Mouse (Mus musculus) forebrain, embryonic 11.5 days (tissue): ENCODE measurements around the gene Nr4a2. TPM values are rescaled to one million over a fixed set of nuclear protein-coding genes. Genes with fewer than 3 reads are reported as not detected.

Source experiments
- ATAC-seq: fragments of 200-750 bp; cut with Nextera tagmentation; replicated peaks from 2 replicates; pipeline ENCODE4 v1.8.0; 2017; ENCODE audit warnings: moderate TSS enrichment; ENCODE audit not compliant: low FRiP score
- DNase-seq: peaks from one replicate; pipeline ENCODE4 v3.0.0-alpha.2; 2017; ENCODE audit warnings: low spot score
- H3K27ac ChIP-seq: fragments of 300-500 bp; sonication (generic); 2 replicates; pipeline ENCODE4 v1.5.1; 2014; ENCODE audit warnings: low read depth, low read length
- H3K27me3 ChIP-seq: fragments of 300-500 bp; sonication (generic); 2 replicates; pipeline ENCODE4 v1.6.1; 2014; ENCODE audit warnings: mild to moderate bottlenecking, low read length, mixed read lengths; ENCODE audit not compliant: control insufficient read depth, insufficient read depth
- H3K36me3 ChIP-seq: fragments of 300-500 bp; sonication (generic); 2 replicates; pipeline ENCODE4 v1.6.1; 2014; ENCODE audit warnings: mild to moderate bottlenecking, low read length, moderate library complexity, mixed read lengths; ENCODE audit not compliant: control insufficient read depth, insufficient read depth
- H3K4me1 ChIP-seq: fragments of 300-500 bp; sonication (generic); replicated peaks from 2 replicates; pipeline ENCODE4 v1.6.1; 2014; ENCODE audit warnings: low read length, mixed read lengths; ENCODE audit not compliant: control insufficient read depth, insufficient read depth
- H3K4me2 ChIP-seq: fragments of 300-500 bp; sonication (generic); 2 replicates; pipeline ENCODE4 v1.6.1; 2014; ENCODE audit warnings: low read depth, mild to moderate bottlenecking, low read length, moderate library complexity, mixed read lengths; ENCODE audit not compliant: severe bottlenecking
- H3K4me3 ChIP-seq: fragments of 300-500 bp; sonication (generic); 2 replicates; pipeline ENCODE4 v1.5.1; 2014; ENCODE audit warnings: low read depth, low read length
- H3K9ac ChIP-seq: fragments of 300-500 bp; sonication (generic); 2 replicates; pipeline ENCODE4 v1.6.1; 2014; ENCODE audit warnings: low read length
- H3K9me3 ChIP-seq: fragments of 300-500 bp; sonication (generic); 2 replicates; pipeline ENCODE4 v1.6.1; 2016; ENCODE audit warnings: low read length, mixed read lengths; ENCODE audit not compliant: control insufficient read depth
- WGBS: fragments of 180-500 bp; shearing (Covaris S2); extraction: QIAGEN DNeasy Blood & Tissue Kit; methylation state at CpG from one replicate; pipeline ENCODE4 v1.1.7; 2014; 5-methylcytosine and 5-hydroxymethylcytosine counted together
- polyA plus RNA-seq: library from polyadenylated mRNA; unstranded; fragments of >200 nt; fragmentation: Nextera tagmentation; extraction: Ambion mirVana; gene quantifications from 2 replicates; pipeline ENCODE4 v1.2.1, GENCODE M21; 2014

Gene Nr4a2
- 14.9 and 15.7 TPM in 2 replicates for polyA plus RNA-seq

- H3K27ac ChIP-seq = peak within 1 kb of the TSS; percentile 80
- peak; percentile 95 for ATAC-seq
- H3K4me1 ChIP-seq = 0 out of 2 replicates have a peak, but pooled peaks cover 3% of the 10 kb centered on the region
- 7% methylated on average over 58 of the region's 69 CpGs for WGBS
- peak within 1 kb of the TSS; percentile 98 for H3K9ac ChIP-seq
- no peaks in the 10 kb centered on the region for H3K27me3 ChIP-seq
- no peaks in the 10 kb centered on the region for H3K9me3 ChIP-seq
- peak; percentile 90 for DNase-seq
- peak within 1 kb of the TSS; percentile 95 for H3K4me3 ChIP-seq
- H3K36me3 ChIP-seq = no peaks in the 10 kb centered on the region
- H3K4me2 ChIP-seq = peak within 1 kb of the TSS; percentile 77
Observed at GRCm38 (mm10) chr2:57123991-57124840, at the start of gene Nr4a2. Gene Nr4a2, minus strand, starts transcription at chr2:57124003.

GRCm38 (mm10) chr2:57165416-57165815 is 41.6 kb upstream of the Nr4a2 start:
- no peak for ATAC-seq
- H3K4me1 ChIP-seq = no peaks in the 10 kb centered on the region
- H3K27ac ChIP-seq = no peak overlapping the region
- H3K4me2 ChIP-seq = no peak overlapping the region
- H3K9ac ChIP-seq = no peak overlapping the region
- H3K36me3 ChIP-seq = no peaks in the 10 kb centered on the region
- 92% methylated on average over 1 of the region's 1 CpGs for WGBS
- DNase-seq = no peak
- no peaks in the 10 kb centered on the region for H3K27me3 ChIP-seq
- H3K4me3 ChIP-seq = no peak overlapping the region
- no peaks in the 10 kb centered on the region for H3K9me3 ChIP-seq

- Histone ChIP-seq H3K27ac (no peak overlapping the region), H3K4me3 (no peak overlapping the region), H3K4me1 (no peaks in the 10 kb centered on the region), H3K4me2 (no peak overlapping the region), H3K36me3 (no peaks in the 10 kb centered on the region), H3K9me3 (no peaks in the 10 kb centered on the region), H3K9ac (no peak overlapping the region), H3K27me3 (no peaks in the 10 kb centered on the region)
- DNase-seq (no peak), ATAC-seq (no peak)
- WGBS = 89% methylated on average over 9 of the region's 9 CpGs
Observed at GRCm38 (mm10) chr2:57156814-57157213, 33.0 kb upstream of the Nr4a2 start.

GRCm38 (mm10) chr2:57149796-57150195 is 26.0 kb upstream of the Nr4a2 start:
- Histone ChIP-seq H3K27me3 (no peaks in the 10 kb centered on the region), H3K9me3 (no peaks in the 10 kb centered on the region), H3K4me1 (no peaks in the 10 kb centered on the region), H3K4me3 (no peak overlapping the region), H3K9ac (no peak overlapping the region), H3K36me3 (no peaks in the 10 kb centered on the region), H3K27ac (no peak overlapping the region), H3K4me2 (no peak overlapping the region)
- DNase-seq (no peak), ATAC-seq (no peak)
- 84% methylated on average over 4 of the region's 4 CpGs for WGBS

- Histone ChIP-seq H3K4me3 (no peak overlapping the region), H3K36me3 (no peaks in the 10 kb centered on the region), H3K9ac (no peak overlapping the region), H3K27ac (no peak overlapping the region), H3K4me2 (no peak overlapping the region), H3K27me3 (no peaks in the 10 kb centered on the region), H3K9me3 (no peaks in the 10 kb centered on the region), H3K4me1 (no peaks in the 10 kb centered on the region)
- DNase-seq (no peak), ATAC-seq (no peak)
- WGBS = 85% methylated on average over 2 of the region's 2 CpGs
Observed at GRCm38 (mm10) chr2:57148231-57148630, 24.4 kb upstream of the Nr4a2 start.

GRCm38 (mm10) chr2:57145646-57146421 is 22.0 kb upstream of the Nr4a2 start:
- no peaks in the 10 kb centered on the region for H3K4me1 ChIP-seq
- DNase-seq = no peak
- H3K27ac ChIP-seq = no peak overlapping the region
- 93% methylated on average over 5 of the region's 5 CpGs for WGBS
- no peak for ATAC-seq
- no peaks in the 10 kb centered on the region for H3K9me3 ChIP-seq
- H3K9ac ChIP-seq = no peak overlapping the region
- H3K4me3 ChIP-seq = no peak overlapping the region
- no peaks in the 10 kb centered on the region for H3K27me3 ChIP-seq
- no peaks in the 10 kb centered on the region for H3K36me3 ChIP-seq
- H3K4me2 ChIP-seq = no peak overlapping the region

GRCm38 (mm10) chr2:57138594-57138993 is 14.8 kb upstream of the Nr4a2 start:
- no peak overlapping the region for H3K9ac ChIP-seq

GRCm38 (mm10) chr2:57127461-57127860 is 3.7 kb upstream of the Nr4a2 start:
- no peak overlapping the region for H3K4me2 ChIP-seq
- ATAC-seq = no peak
- 0 out of 2 replicates have a peak, but pooled peaks cover 3% of the 10 kb centered on the region for H3K4me1 ChIP-seq
- H3K4me3 ChIP-seq = no peak overlapping the region
- no peak overlapping the region for H3K9ac ChIP-seq
- H3K27me3 ChIP-seq = no peaks in the 10 kb centered on the region
- DNase-seq = no peak
- 81% methylated on average over 4 of the region's 4 CpGs for WGBS
- H3K27ac ChIP-seq = no peak overlapping the region
- H3K36me3 ChIP-seq = no peaks in the 10 kb centered on the region
- no peaks in the 10 kb centered on the region for H3K9me3 ChIP-seq

More at GRCm38 (mm10) chr2:57138594-57138993, 14.8 kb upstream of the Nr4a2 start:
- DNase-seq = no peak
- ATAC-seq = no peak
- Histone ChIP-seq H3K4me3 (no peak overlapping the region), H3K36me3 (no peaks in the 10 kb centered on the region), H3K27me3 (no peaks in the 10 kb centered on the region), H3K4me2 (no peak overlapping the region), H3K4me1 (no peaks in the 10 kb centered on the region), H3K27ac (no peak overlapping the region), H3K9me3 (no peaks in the 10 kb centered on the region)
- WGBS = 93% methylated on average over 6 of the region's 6 CpGs
